Mouse (Mus musculus): Measurements from ENCODE around the gene Tcn2. TPM values are rescaled to one million over a fixed set of nuclear protein-coding genes. Genes with fewer than 3 reads are reported as not detected.
A peak's percentile ranks its signal among the peaks of the same experiment; 100 is the strongest.
"Not testable (repeated sequence)": the region's sequence is repeated elsewhere in the genome, so short reads cannot be mapped to it uniquely, and the experiment has no call there.

Tcn2 gene
- polyA plus RNA-seq, 1 experiment: 117 TPM

- Histone ChIP-seq H3K4me3 (ENCODE audit: insufficient read depth, low read length) (peak within 1 kb of the TSS; percentile 89), H3K4me1 (ENCODE audit: control insufficient read depth, insufficient read depth, low read length) (peaks cover 14% of the 10 kb centered on the region), H3K27ac (ENCODE audit: insufficient read depth, low read depth, low read length) (peak within 1 kb of the TSS; percentile 81)
- no peak for TF ChIP-seq CTCF (IDR thresholded peaks at IDR 0.05; ENCODE audit: low read depth, low read length)
- TF ChIP-seq POLR2A (IDR thresholded peaks at IDR 0.05; ENCODE audit: borderline replicate concordance, low read depth, low read length): peak; percentile 46; the same call in 1 of the 2 replicates
These were observed 31.9 kb upstream of the Tcn2 start, which contains the start of gene Pes1 for GRCm38 (mm10) chr11:3963610-3964415. Pes1 (plus strand) TSS chr11:3963975.

DNA sequence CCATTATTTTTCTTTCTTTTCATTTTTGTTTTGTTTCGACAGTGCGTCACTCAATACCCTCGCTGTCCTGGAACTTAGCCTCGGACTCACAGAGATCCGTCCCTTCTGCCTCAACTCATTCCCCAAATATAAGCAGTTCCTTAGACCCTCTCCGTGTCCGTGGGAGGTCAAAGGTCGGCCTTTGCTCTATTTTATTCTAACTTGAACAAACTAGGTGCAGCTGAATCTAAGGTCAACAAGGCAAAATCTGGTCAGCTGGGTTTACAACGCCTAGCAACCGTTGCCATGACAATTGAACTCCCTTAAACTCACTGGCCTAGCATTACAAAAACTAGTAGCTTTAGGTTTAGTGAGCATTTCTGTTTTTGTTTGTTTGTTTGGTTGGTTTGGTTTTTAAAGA lies 31.2 kb upstream of the Tcn2 start:
- peaks cover 14% of the 10 kb centered on the region for H3K4me1 ChIP-seq (ENCODE audit: control insufficient read depth, insufficient read depth, low read length)
- peak overlapping the region; percentile 81 for H3K27ac ChIP-seq (ENCODE audit: insufficient read depth, low read depth, low read length)
- H3K4me3 ChIP-seq (ENCODE audit: insufficient read depth, low read length): peak overlapping the region; percentile 89
- TF ChIP-seq POLR2A (IDR thresholded peaks at IDR 0.05; ENCODE audit: borderline replicate concordance, low read depth, low read length): no peak
- no peak for TF ChIP-seq CTCF (IDR thresholded peaks at IDR 0.05; ENCODE audit: low read depth, low read length)

DNA sequence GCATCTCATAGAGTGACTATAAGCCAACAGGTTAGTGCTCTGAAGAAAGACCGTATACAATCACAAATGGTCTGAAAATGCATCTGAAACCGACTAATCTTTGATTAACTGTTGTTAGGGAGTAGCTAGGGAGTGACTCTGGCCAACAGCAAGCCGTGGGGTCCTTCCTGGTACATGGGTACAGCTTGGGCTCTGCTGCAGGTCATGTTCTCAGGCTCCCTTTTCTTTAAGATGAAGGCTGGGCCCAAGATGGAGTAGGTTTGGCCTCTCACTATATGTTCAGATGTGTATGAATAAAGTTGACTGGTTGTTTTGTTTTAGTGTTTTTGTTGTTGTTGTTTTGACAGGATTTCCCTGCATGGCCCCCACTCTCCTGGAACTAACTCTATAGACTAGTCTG lies 29.8 kb upstream of the Tcn2 start:
- Histone ChIP-seq H3K27ac (ENCODE audit: insufficient read depth, low read depth, low read length) (no peak overlapping the region), H3K4me1 (ENCODE audit: control insufficient read depth, insufficient read depth, low read length) (peaks cover 14% of the 10 kb centered on the region), H3K4me3 (ENCODE audit: insufficient read depth, low read length) (no peak overlapping the region)
- TF ChIP-seq CTCF (IDR thresholded peaks at IDR 0.05; ENCODE audit: low read depth, low read length): no peak
- TF ChIP-seq POLR2A (IDR thresholded peaks at IDR 0.05; ENCODE audit: borderline replicate concordance, low read depth, low read length): no peak

DNA sequence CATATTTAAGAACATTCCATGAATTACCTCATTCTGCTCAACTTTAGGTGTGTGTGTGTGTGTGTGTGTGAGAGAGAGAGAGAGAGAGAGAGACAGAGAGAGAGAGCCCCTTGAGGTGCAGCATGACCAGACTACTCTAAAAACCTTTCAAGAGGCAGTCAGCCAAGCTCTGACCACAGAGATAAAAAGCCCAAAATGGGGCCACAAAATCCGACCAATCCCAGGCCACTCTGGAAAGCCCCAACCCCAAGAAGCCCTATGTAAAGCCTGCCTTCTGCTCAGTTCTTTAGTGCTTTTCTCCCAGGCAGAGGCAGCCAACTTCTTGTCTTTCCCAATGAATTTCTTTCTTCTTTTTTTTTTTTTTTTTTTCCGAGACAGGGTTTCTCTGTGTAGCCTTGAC lies 28.9 kb upstream of the Tcn2 start:
- no peak overlapping the region for H3K4me3 ChIP-seq (ENCODE audit: insufficient read depth, low read length)
- TF ChIP-seq CTCF (IDR thresholded peaks at IDR 0.05; ENCODE audit: low read depth, low read length): no peak
- TF ChIP-seq POLR2A (IDR thresholded peaks at IDR 0.05; ENCODE audit: borderline replicate concordance, low read depth, low read length): no peak
- no peak overlapping the region for H3K27ac ChIP-seq (ENCODE audit: insufficient read depth, low read depth, low read length)
- H3K4me1 ChIP-seq (ENCODE audit: control insufficient read depth, insufficient read depth, low read length): peaks cover 6% of the 10 kb centered on the region

DNA sequence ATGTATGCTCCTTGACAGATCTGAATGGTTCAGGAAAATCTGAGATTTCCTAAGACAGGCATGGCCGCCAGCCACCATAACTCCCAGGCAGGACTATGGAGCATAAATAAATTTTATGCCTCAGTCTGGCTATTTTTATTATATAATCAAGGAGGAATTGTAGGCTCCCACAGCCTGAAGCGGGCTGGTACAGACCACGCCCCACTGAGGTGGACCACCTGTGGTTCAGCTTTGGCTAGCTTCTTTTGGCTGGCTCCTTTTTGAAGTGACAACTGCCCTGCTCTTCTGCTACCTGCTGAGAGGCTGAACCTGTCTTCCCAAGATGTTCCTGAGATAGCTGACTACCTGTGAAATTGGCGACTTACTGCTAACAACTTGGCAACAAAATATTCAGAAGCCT lies 23.4 kb upstream of the Tcn2 start:
- not testable (repeated sequence) for H3K27ac ChIP-seq (ENCODE audit: insufficient read depth, low read depth, low read length); H3K4me3 ChIP-seq (ENCODE audit: insufficient read depth, low read length); H3K4me1 ChIP-seq (ENCODE audit: control insufficient read depth, insufficient read depth, low read length)

GRCm38 (mm10) chr11:3954876-3955275 lies 22.9 kb upstream of the Tcn2 start:
- not testable (repeated sequence) for H3K27ac ChIP-seq (ENCODE audit: insufficient read depth, low read depth, low read length); H3K4me1 ChIP-seq (ENCODE audit: control insufficient read depth, insufficient read depth, low read length); H3K4me3 ChIP-seq (ENCODE audit: insufficient read depth, low read length)

DNA sequence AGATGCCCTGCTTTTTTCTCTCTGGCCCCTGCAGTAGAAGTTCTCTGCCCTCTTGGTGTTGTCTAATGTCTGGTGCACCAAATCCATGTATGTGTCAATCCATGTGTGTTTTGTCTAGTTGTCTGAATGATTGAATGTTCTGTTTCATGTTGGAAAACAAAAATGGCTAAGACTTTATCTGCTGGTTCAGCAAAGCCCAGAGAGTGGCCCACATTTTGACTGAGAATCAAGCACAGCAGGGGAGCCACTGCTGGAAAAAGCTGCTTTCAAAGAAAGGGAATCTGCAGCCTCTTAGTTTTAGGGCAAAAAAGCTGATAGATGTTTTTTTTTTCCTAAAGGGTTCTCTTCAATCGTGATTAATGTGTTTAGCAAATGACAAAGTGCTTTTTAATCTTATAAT lies 14.4 kb upstream of the Tcn2 start:
- TF ChIP-seq CTCF (IDR thresholded peaks at IDR 0.05; ENCODE audit: low read depth, low read length): no peak
- no peak for TF ChIP-seq POLR2A (IDR thresholded peaks at IDR 0.05; ENCODE audit: borderline replicate concordance, low read depth, low read length)
- Histone ChIP-seq H3K27ac (ENCODE audit: insufficient read depth, low read depth, low read length) (no peak overlapping the region), H3K4me3 (ENCODE audit: insufficient read depth, low read length) (no peak overlapping the region), H3K4me1 (ENCODE audit: control insufficient read depth, insufficient read depth, low read length) (no peaks in the 10 kb centered on the region)

GRCm38 (mm10) chr11:3941371-3941770 lies 9.4 kb upstream of the Tcn2 start:
- Histone ChIP-seq H3K4me3 (ENCODE audit: insufficient read depth, low read length) (no peak overlapping the region), H3K27ac (ENCODE audit: insufficient read depth, low read depth, low read length) (no peak overlapping the region), H3K4me1 (ENCODE audit: control insufficient read depth, insufficient read depth, low read length) (no peaks in the 10 kb centered on the region)
- TF ChIP-seq POLR2A (IDR thresholded peaks at IDR 0.05; ENCODE audit: borderline replicate concordance, low read depth, low read length) (no peak), CTCF (IDR thresholded peaks at IDR 0.05; ENCODE audit: low read depth, low read length) (no peak)

DNA sequence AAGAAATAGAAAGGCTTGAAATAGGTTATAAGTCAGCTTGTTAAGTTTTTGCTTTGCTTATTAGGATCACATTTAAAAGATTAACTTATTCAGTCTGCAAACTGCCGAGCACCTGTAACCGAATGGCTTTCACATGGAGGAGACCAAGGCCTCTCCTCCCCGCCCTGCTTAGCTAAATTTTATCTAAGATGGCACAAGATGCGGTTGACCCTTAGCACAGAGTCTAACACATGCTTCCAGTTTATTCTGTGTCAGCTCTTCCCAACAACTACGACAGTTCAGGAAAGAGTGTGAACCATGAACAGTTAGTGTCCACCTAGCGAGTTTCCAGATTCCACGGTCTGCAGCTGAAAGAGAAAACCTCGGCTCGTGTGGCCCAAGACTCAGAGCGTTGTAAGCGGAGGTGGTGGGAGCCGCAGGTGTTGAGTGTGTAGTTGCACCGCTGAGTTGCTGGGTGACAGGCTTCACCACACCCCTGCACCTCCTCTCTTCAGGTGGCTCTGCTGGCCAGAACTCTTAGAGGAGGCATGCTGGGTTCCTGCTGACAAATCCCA lies 5.4 kb upstream of the Tcn2 start:
- Histone ChIP-seq H3K4me1 (ENCODE audit: control insufficient read depth, insufficient read depth, low read length) (0 out of 2 replicates have a peak, but pooled peaks cover 2% of the 10 kb centered on the region), H3K27ac (ENCODE audit: insufficient read depth, low read depth, low read length) (no peak overlapping the region), H3K4me3 (ENCODE audit: insufficient read depth, low read length) (no peak overlapping the region)
- TF ChIP-seq CTCF (IDR thresholded peaks at IDR 0.05; ENCODE audit: low read depth, low read length): no peak
- TF ChIP-seq POLR2A (IDR thresholded peaks at IDR 0.05; ENCODE audit: borderline replicate concordance, low read depth, low read length): no peak

DNA sequence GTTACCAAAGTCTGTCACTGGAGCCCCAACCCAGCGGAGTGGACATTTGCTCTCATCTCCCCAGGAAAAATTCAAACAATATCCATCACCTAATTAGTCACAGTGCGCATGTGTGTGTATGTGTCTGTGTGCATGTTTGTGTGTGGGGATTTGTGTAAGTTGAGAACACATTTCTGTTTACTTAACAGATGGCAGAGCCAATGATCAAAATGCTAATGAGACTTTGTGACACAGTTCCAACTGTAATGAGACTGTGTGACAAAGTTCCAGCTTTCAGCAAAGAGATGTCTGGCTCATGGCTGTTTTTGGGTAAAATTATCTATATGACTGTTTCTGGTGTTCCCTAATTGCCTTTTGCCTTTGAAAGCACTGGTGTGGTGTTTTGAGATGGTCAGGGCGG lies 4.4 kb upstream of the Tcn2 start:
- Histone ChIP-seq H3K4me3 (ENCODE audit: insufficient read depth, low read length) (no peak overlapping the region), H3K4me1 (ENCODE audit: control insufficient read depth, insufficient read depth, low read length) (0 out of 2 replicates have a peak, but pooled peaks cover 4% of the 10 kb centered on the region), H3K27ac (ENCODE audit: insufficient read depth, low read depth, low read length) (no peak overlapping the region)
- no peak for TF ChIP-seq POLR2A (IDR thresholded peaks at IDR 0.05; ENCODE audit: borderline replicate concordance, low read depth, low read length)
- TF ChIP-seq CTCF (IDR thresholded peaks at IDR 0.05; ENCODE audit: low read depth, low read length): no peak

Data from bone marrow macrophage, adult 2 months (primary cell).